Mouse (Mus musculus) cortical plate, adult 2 months (tissue): ENCODE measurements around the gene Cenpt.

Experiments
- CTCF ChIP-seq: fragments of 200-500 bp; IDR thresholded peaks from 2 replicates; pipeline ENCODE4 v1.5.1; 2011; ENCODE audit warnings: mild to moderate bottlenecking, control low read depth, low read length; ENCODE audit not compliant: insufficient read depth; ENCODE audit errors: extremely low read depth
- POLR2A ChIP-seq: fragments of 200-500 bp; IDR thresholded peaks from 2 replicates; pipeline ENCODE4 v1.6.1; 2011; ENCODE audit warnings: mild to moderate bottlenecking, low read length, control low read depth; ENCODE audit not compliant: insufficient read depth; ENCODE audit errors: extremely low read depth

DNA sequence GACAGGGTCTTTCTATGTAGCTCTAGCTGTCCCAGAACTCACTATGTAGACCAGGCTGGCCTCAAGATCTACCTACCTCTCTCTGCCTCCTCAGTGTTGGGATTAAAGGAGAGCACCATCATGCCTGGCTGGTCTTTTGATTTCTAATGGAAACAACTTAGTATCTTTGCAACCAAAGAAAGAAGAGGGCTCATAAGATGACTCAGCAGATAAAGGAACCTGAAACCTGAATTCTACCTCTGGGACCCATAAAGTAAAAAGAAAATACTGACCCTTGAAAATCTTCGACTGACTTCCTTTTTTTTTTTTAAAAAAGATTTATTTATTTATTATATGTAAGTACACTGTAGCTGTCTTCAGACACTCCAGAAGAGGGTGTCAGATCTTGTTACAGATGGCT lies 47.1 kb downstream of the Cenpt start:
- no peak for TF ChIP-seq CTCF
- no peak for TF ChIP-seq POLR2A
